Mouse (Mus musculus) CD8-positive naive resting alpha-beta T cell, adult 2 months (primary cell): Measurements from ENCODE around the gene Cd8b1.
A peak's percentile ranks its signal among the peaks of the same experiment; 100 is the strongest.
"Not testable (repeated sequence)": the region's sequence is repeated elsewhere in the genome, so short reads cannot be mapped to it uniquely, and the experiment has no call there.

Source experiments
- DNase-seq, 2 experiments: peaks; one replicate each; pipeline ENCODE4 v3.0.0; 2022; ENCODE audit warnings: low read depth in 2 of 2, low spot score in 2 of 2

The Cd8b1 gene

GRCm38 (mm10) chr6:71322491-71322921 lies at the start of gene Cd8b1:
TSS of gene Cd8b1 (plus strand) at chr6:71322788.
- DNase-seq: peak; percentile 83 to 86

DNA sequence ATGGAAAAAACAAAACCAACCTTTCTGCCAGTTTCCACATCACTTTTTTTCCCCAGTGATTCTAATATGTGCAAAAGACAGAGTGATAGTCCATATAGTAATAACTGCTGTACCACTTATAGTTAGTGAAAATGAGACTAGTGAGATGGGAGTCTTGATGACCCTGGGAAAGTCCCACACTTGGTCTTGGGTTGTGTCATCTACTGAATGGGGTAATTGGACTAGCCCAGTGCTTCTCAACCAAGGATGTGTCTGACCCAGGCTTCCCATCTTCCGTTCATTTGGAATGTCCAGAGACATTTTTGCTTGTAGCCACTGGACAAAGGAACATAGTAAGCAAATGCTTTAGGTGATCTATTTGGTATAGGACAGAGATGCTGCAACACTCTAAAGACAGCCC lies 48.9 kb upstream of the Cd8b1 start:
- DNase-seq: no peak

DNA sequence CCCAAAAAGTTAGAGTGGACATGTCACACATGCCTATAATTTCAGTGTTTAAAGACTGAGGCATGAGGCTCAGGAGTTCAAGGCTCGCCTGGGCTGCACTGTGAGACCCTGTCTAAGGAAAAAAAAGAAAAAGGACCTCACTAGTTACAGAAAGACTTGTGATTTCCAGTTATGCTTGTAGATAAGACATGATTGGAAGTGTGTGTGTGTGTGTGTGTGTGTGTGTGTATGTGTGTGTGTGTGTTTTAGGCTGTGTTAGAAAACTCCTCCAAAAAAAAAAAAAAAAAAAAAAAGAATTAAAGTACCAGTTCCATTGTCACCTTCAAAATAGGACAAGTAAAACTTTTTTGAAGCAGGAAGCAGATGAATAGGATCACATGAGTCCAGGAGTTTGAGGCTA lies 48.0 kb upstream of the Cd8b1 start:
- DNase-seq: no peak

- DNase-seq: peak in 1 of 2 experiments; percentile 1
Observed at GRCm38 (mm10) chr6:71279418-71279817, 43.2 kb upstream of the Cd8b1 start.

GRCm38 (mm10) chr6:71293509-71293908 lies 29.1 kb upstream of the Cd8b1 start:
- DNase-seq: no peak

- DNase-seq: no peak
Observed at GRCm38 (mm10) chr6:71295303-71295702, 27.3 kb upstream of the Cd8b1 start.

DNA sequence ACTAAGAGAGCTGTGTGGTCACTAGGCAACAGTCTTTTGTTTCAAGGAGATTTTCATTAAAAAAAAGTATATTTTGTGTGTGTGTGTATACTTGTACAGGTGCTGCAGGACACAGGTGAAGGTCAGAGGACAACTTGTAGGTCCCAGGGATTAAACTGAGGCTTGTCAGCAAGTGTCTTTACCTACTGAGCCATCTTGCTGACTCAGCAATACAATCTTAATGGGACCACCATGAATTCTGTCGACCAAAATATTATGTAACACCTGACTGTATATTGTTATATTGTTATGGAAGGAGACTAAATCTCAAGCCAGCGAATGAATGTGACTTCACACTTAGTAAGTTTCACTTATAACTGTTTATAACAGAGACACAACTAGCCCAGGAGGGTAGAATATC lies 24.5 kb upstream of the Cd8b1 start:
- DNase-seq: no peak

GRCm38 (mm10) chr6:71298751-71299150 lies 23.8 kb upstream of the Cd8b1 start:
- DNase-seq: peak; percentile 54 to 69

DNA sequence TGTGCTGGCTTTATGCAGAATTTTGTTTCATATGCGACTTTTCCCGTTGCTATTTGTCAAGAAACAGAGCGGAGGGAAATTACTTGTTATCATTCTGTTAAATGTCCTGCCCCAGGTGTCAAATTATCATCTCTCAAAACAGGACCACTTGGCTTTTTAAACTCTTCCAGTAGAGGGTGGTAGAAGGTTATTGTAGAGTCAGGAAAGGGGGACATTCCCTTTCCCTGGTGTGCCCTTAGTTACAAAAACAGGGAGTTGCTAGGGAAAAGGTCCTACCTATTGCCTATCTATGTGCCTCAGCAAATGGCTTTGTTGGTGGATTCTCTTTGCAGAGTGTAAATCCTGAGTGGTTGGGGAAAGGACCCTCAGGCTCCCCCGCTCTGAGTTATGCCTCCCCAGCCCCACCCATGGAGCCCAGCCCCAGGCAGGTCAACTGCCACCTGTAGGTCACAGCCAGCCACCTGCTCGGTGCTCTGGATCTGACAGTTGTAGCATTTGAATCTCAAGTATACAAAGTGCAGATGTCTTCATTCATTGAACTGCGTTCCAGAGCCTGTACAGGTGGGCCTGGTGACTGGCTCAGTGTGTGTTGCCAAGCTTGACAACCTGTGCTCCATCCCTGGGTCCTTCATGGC lies 20.4 kb upstream of the Cd8b1 start:
- peak in 1 of 2 experiments; percentile 21 for DNase-seq

- DNase-seq: peak; percentile 55 to 66
Observed at GRCm38 (mm10) chr6:71307486-71307885, 15.1 kb upstream of the Cd8b1 start.

GRCm38 (mm10) chr6:71321826-71322283 lies 733 bp upstream of the Cd8b1 start, which contains the start of gene Smyd1:
TSS of gene Smyd1 (minus strand) at chr6:71322233.
- no peak for DNase-seq

DNA sequence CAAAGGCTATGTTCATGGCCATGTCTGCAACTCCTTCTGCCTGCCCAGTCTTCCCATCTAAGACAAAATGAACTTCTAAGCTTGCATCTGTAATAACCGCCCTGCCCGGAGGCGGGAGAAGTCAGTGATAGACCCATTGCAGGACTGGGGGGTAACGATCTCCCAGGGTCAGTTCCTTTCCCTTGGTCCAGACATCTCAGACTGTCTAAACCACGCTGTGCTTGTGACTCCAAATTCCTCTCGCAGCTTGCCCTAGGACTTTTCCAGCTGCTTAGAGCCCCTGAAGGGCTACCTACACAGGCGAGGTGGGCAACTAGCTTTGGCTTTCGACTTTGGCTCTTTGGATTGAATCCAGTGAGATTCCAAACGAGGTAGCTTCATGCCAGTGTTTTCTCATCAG lies 2.2 kb downstream of the Cd8b1 start:
- no peak for DNase-seq

GRCm38 (mm10) chr6:71329881-71330280 lies 7.3 kb downstream of the Cd8b1 start:
- no peak for DNase-seq

- DNase-seq: no peak
Observed at GRCm38 (mm10) chr6:71330486-71330885, 7.9 kb downstream of the Cd8b1 start.

DNA sequence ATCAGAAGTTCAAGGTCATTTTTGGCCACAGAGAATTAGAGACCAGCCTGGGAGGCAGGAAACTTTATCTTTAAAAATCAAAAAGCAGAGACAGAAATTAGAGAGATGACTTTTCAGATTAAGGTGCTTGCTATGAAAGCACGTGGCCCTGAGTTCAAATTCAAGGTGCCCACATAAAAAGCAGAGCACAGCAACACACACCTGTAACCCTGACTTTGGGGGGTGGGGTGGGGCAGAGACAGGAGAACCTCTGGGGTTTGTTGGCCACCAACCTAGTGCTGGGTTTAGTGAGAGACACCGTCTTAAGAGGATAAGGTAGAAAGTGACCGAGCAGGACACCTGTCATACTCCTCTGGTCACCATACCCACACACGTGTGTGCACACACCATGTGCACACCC lies 8.9 kb downstream of the Cd8b1 start:
- DNase-seq: not testable (repeated sequence)

DNA sequence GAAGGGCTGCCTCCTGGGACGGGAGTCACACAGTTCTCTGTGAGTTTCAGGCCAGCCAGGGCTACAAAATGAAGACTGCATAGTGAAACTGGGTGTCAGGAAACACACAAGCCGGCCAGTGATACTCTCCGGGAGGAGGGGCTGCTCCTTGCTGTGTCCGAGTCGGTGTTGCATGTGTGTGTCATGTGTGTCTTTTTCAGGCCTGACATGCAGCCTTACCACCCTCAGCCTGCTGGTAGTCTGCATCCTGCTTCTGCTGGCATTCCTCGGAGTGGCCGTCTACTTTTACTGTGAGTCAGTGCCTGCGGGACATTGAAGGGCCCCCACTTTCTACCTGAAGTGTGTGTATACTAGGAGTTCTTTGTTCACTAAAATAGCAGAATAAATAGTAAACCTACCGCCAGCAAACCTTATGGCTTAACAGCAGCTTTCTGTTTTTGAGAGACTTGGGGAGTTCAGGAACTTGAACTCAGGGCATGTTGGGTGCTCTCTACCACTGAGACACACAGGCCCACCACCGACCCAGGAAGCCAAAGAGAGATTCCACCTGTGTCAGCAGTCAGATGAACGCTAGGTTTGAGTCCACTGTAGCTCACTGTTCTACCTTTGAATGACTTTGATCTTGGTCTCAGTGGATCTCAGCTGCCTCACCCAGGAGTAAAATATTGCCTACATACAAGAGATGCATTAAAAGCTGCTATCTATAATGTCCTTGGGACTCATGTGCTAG lies 9.8 kb downstream of the Cd8b1 start:
- no peak for DNase-seq

- no peak for DNase-seq
Observed at GRCm38 (mm10) chr6:71333031-71333430, 10.4 kb downstream of the Cd8b1 start.

DNA sequence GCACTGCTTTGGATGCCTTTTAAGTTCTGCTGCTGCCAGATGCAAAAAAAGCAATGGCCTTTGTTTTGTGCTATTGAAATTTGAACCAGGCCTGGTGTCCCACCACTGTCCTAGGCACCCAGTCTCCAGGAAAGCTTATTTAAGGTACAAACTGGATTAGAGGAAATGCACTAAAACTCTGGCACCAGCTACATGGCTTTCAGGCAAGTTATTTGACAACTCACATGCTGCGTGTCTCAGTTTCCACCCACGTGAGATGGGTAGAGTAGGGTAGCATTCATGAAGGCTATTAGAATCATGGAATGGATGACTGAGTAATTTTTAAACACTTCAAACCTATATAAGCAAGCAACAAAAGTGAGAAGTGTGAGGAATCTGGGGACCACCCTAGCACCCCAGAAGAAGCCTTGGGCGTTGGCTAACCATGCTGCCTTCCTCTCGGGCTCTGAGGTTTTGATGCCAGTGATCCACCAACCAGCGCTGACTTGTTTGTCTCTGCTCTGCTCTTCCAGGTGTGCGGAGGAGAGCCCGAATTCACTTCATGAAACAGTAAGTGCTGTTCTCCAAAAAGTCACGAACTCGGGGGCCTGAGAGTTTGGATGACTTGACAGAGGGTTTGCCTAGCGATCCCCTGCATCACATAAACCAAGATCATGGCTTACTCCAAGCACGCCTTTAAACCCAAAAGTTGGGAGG lies 11.1 kb downstream of the Cd8b1 start:
- peak in 1 of 2 experiments; percentile 56 for DNase-seq

GRCm38 (mm10) chr6:71337666-71338065 lies 15.1 kb downstream of the Cd8b1 start:
- no peak for DNase-seq

GRCm38 (mm10) chr6:71338941-71339340 lies 16.4 kb downstream of the Cd8b1 start:
- DNase-seq: no peak

DNA sequence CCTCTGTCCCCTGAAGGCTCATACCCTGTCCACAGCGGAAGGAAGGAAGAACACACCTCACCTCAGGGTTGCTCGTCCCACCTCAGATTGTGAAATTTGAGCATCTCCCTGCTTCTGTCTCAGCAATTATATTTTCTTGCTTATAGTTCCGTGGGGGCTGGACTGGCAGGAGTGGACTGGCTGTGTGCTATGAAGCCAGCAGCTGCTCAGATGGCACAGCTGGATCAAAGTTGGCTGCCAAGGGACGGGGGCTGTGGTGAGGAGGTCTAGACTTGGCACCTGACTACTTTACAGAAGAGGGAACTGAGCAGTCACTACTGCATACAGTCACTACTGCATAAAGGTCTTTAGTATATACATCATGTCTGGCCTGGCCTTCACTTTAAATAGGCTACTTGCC lies 16.8 kb downstream of the Cd8b1 start:
- DNase-seq: no peak

GRCm38 (mm10) chr6:71341179-71341578 lies 18.6 kb downstream of the Cd8b1 start:
- DNase-seq: peak in 1 of 2 experiments; percentile 57
